Comparison of ENCODE assay signal across 30 mouse cellular contexts in the genomic region with DNA sequence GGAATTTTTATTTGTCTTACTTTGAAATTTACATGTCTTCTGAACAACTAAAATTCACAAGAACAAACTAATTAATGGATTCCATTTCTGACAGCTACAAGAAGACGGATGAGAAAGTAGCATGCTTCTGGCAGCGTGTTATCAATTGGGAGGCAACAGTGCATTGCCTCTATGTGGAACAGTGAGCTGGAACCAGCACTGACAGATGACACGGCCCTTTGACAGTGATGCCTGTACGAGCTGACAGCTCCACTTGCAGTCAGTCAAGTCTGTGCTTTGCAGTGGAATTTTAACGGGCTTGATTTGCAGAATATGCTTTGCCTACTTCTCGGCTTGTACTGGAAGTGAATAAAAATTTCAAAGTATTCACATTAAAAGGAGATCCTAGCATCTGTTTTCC.
DNase-seq lines count a peak whose midpoint lies in the region; ATAC-seq and TF ChIP-seq lines count a peak whose summit lies in the region.
"Had no signal": no experiment of that assay in that cellular context is flagged by ENCODE, and none has a peak within 500 bp of the region (broad histone marks: within the 10 kb centered on the region; RNA-seq: fewer than 3 reads in every experiment).

No protein-coding gene starts in this region.

- H3K4me2 ChIP-seq in forebrain, embryonic 13.5 days, result no peak overlapping the region
- no peak overlapping the region for H3K4me2 ChIP-seq in forebrain, embryonic 12.5 days
- no peak overlapping the region for H3K4me2 ChIP-seq in midbrain, embryonic 13.5 days (replicated peaks)
- H3K4me2 ChIP-seq in midbrain, embryonic 11.5 days, result no peak overlapping the region
- no peak overlapping the region for H3K4me2 ChIP-seq in midbrain, embryonic 16.5 days (ENCODE audit: low read length)
- H3K4me2 ChIP-seq: embryonic facial prominence, embryonic 13.5 days; heart, embryonic 12.5 days; hindbrain, embryonic 13.5 days; limb, embryonic 15.5 days; lung, embryonic 14.5 days had no signal

- ATAC-seq in forebrain, embryonic 13.5 days, result peak; percentile 68; the same call in 1 of the 2 replicates
- no peak for ATAC-seq in forebrain, embryonic 12.5 days (ENCODE audit: low FRiP score)
- ATAC-seq in midbrain, embryonic 13.5 days, result 0 out of 2 replicates have a peak, but pooled peaks have one; percentile 58
- no peak for ATAC-seq in midbrain, embryonic 11.5 days (ENCODE audit: low FRiP score)
- ATAC-seq in midbrain, embryonic 16.5 days, result peak; percentile 90; the same call in 1 of the 2 replicates
- no peak for ATAC-seq in erythroid progenitor cell, adult 5-6 weeks (replicated peaks; ENCODE audit: low FRiP score, poor library complexity, severe bottlenecking)

- no peak for TF ChIP-seq CTCF in brain, embryonic 14.5 days (IDR thresholded peaks at IDR 0.05; ENCODE audit: borderline replicate concordance, extremely low read depth, insufficient read depth, insufficient read length)

- no peak overlapping the region for H3K4me3 ChIP-seq in forebrain, embryonic 13.5 days
- no peak overlapping the region for H3K4me3 ChIP-seq in forebrain, embryonic 12.5 days (replicated peaks)
- no peak overlapping the region for H3K4me3 ChIP-seq in midbrain, embryonic 13.5 days (replicated peaks)
- no peak overlapping the region for H3K4me3 ChIP-seq in midbrain, embryonic 11.5 days (ENCODE audit: low read depth, low read length)
- H3K4me3 ChIP-seq in midbrain, embryonic 16.5 days (ENCODE audit: low read depth, low read length), result no peak overlapping the region
- H3K4me3 ChIP-seq: embryonic facial prominence, embryonic 13.5 days; erythroblast, embryonic 14.5 days; heart, embryonic 12.5 days; hindbrain, embryonic 13.5 days; limb, embryonic 10.5 days; limb, embryonic 15.5 days had no signal

- no peak overlapping the region for H3K27ac ChIP-seq in forebrain, embryonic 13.5 days
- H3K27ac ChIP-seq in forebrain, embryonic 12.5 days, result no peak overlapping the region
- H3K27ac ChIP-seq in midbrain, embryonic 13.5 days, result no peak overlapping the region
- H3K27ac ChIP-seq in midbrain, embryonic 11.5 days (ENCODE audit: low read depth, low read length), result no peak overlapping the region
- H3K27ac ChIP-seq in midbrain, embryonic 16.5 days (ENCODE audit: low read length), result no peak overlapping the region
- H3K27ac ChIP-seq: embryonic facial prominence, embryonic 13.5 days; hindbrain, embryonic 13.5 days; limb, embryonic 10.5 days; limb, embryonic 15.5 days; liver, embryonic 14.5 days; stomach, postnatal 0 days had no signal

- H3K36me3 ChIP-seq in forebrain, embryonic 13.5 days (ENCODE audit: poor library complexity, severe bottlenecking), result no peaks in the 10 kb centered on the region
- H3K36me3 ChIP-seq in forebrain, embryonic 12.5 days (replicated peaks), result no peaks in the 10 kb centered on the region
- no peaks in the 10 kb centered on the region for H3K36me3 ChIP-seq in midbrain, embryonic 13.5 days
- no peaks in the 10 kb centered on the region for H3K36me3 ChIP-seq in midbrain, embryonic 11.5 days (ENCODE audit: control insufficient read depth, insufficient read depth, low read length)
- H3K36me3 ChIP-seq in midbrain, embryonic 16.5 days (ENCODE audit: control insufficient read depth, insufficient read depth, low read length), result no peaks in the 10 kb centered on the region
- H3K36me3 ChIP-seq: embryonic facial prominence, embryonic 13.5 days; G1E; heart, embryonic 12.5 days; hindbrain, embryonic 13.5 days; limb, embryonic 10.5 days; limb, embryonic 15.5 days had no signal

- no peaks in the 10 kb centered on the region for H3K4me1 ChIP-seq in forebrain, embryonic 13.5 days
- H3K4me1 ChIP-seq in forebrain, embryonic 12.5 days, result no peaks in the 10 kb centered on the region
- H3K4me1 ChIP-seq in midbrain, embryonic 13.5 days (replicated peaks), result no peaks in the 10 kb centered on the region
- H3K4me1 ChIP-seq in midbrain, embryonic 11.5 days (ENCODE audit: control insufficient read depth, insufficient read depth, low read length), result no peaks in the 10 kb centered on the region
- no peaks in the 10 kb centered on the region; the same call in 1 of the 2 replicates for H3K4me1 ChIP-seq in midbrain, embryonic 16.5 days (ENCODE audit: control insufficient read depth, insufficient read depth, low read length)
- H3K4me1 ChIP-seq: embryonic facial prominence, embryonic 13.5 days; heart, embryonic 12.5 days; hindbrain, embryonic 13.5 days; limb, embryonic 15.5 days had no signal

- no peak overlapping the region for H3K9ac ChIP-seq in forebrain, embryonic 13.5 days
- H3K9ac ChIP-seq in forebrain, embryonic 12.5 days, result no peak overlapping the region
- no peak overlapping the region for H3K9ac ChIP-seq in midbrain, embryonic 13.5 days (replicated peaks)
- no peak overlapping the region for H3K9ac ChIP-seq in midbrain, embryonic 11.5 days (ENCODE audit: low read length)
- no peak overlapping the region for H3K9ac ChIP-seq in midbrain, embryonic 16.5 days (ENCODE audit: low read depth, low read length)
- H3K9ac ChIP-seq: embryonic facial prominence, embryonic 13.5 days; heart, embryonic 12.5 days; hindbrain, embryonic 13.5 days; limb, embryonic 15.5 days; liver, embryonic 14.5 days; lung, embryonic 14.5 days had no signal

- no peaks in the 10 kb centered on the region for H3K27me3 ChIP-seq in forebrain, embryonic 13.5 days
- H3K27me3 ChIP-seq in forebrain, embryonic 12.5 days, result peaks cover 13% of the 10 kb centered on the region
- no peaks in the 10 kb centered on the region for H3K27me3 ChIP-seq in midbrain, embryonic 13.5 days
- H3K27me3 ChIP-seq in midbrain, embryonic 11.5 days (ENCODE audit: control insufficient read depth, insufficient read depth, low read length), result no peaks in the 10 kb centered on the region
- no peaks in the 10 kb centered on the region for H3K27me3 ChIP-seq in midbrain, embryonic 16.5 days (ENCODE audit: control insufficient read depth, insufficient read depth, low read depth, low read length)
- H3K27me3 ChIP-seq: embryonic facial prominence, embryonic 13.5 days; heart, embryonic 12.5 days; hindbrain, embryonic 13.5 days; limb, embryonic 15.5 days had no signal

- no peak for DNase-seq in midbrain, embryonic 11.5 days (ENCODE audit: low spot score, missing footprints)
- DNase-seq in brain, embryonic 14.5 days (ENCODE audit: low read depth), result peak; percentile 81
- no peak for DNase-seq in urinary bladder, postnatal 25 days (ENCODE audit: low spot score)
- DNase-seq: adrenal gland, adult 8-10 months; cerebellum, adult 11-12 months; cerebellum, adult 9-11 months; embryo, embryonic 11 days; gastrocnemius, postnatal 25 days; heart, adult 11 months; heart, postnatal 4 days; kidney, adult 18-20 months; kidney, postnatal 36 days; lung, embryonic 14.5 days; lung, postnatal 14 days; thymus, adult 18-20 months; thymus, postnatal 25 days had no signal

- no peaks in the 10 kb centered on the region for H3K9me3 ChIP-seq in forebrain, embryonic 13.5 days (replicated peaks)
- no peaks in the 10 kb centered on the region for H3K9me3 ChIP-seq in forebrain, embryonic 12.5 days
- H3K9me3 ChIP-seq in midbrain, embryonic 13.5 days, result no peaks in the 10 kb centered on the region
- H3K9me3 ChIP-seq in midbrain, embryonic 11.5 days (ENCODE audit: control insufficient read depth, low read length), result no peaks in the 10 kb centered on the region
- H3K9me3 ChIP-seq in midbrain, embryonic 16.5 days (replicated peaks; ENCODE audit: control insufficient read depth, low read length, poor library complexity, severe bottlenecking), result no peaks in the 10 kb centered on the region
- H3K9me3 ChIP-seq: embryonic facial prominence, embryonic 13.5 days; G1E; heart, embryonic 12.5 days; hindbrain, embryonic 13.5 days; limb, embryonic 10.5 days; limb, embryonic 15.5 days had no signal

- TF ChIP-seq POLR2A in brain, embryonic 14.5 days (IDR thresholded peaks at IDR 0.05; ENCODE audit: borderline replicate concordance, extremely low read depth, insufficient read depth, insufficient read length, poor library complexity, severe bottlenecking), result no peak

- WGBS in forebrain, embryonic 13.5 days, result 48% methylated on average over 6 of the region's 6 CpGs
- 54% methylated on average over 6 of the region's 6 CpGs for WGBS in forebrain, embryonic 12.5 days
- 60% methylated on average over 6 of the region's 6 CpGs for WGBS in midbrain, embryonic 13.5 days
- 74% methylated on average over 6 of the region's 6 CpGs for WGBS in midbrain, embryonic 11.5 days
- WGBS in midbrain, embryonic 16.5 days, result 53% methylated on average over 6 of the region's 6 CpGs

Comparison
In these comparisons a context has a peak if more than half of its experiments do, and no peak if none do; other contexts are left out.
1. ATAC-seq: peak in forebrain, embryonic 13.5 days (single experiment), midbrain, embryonic 13.5 days (single experiment) and midbrain, embryonic 16.5 days (single experiment); none in forebrain, embryonic 12.5 days (single experiment), midbrain, embryonic 11.5 days (single experiment) and erythroid progenitor cell, adult 5-6 weeks (single experiment).